Mouse (Mus musculus) spleen, postnatal 14 days (tissue): ENCODE data around the gene Bloc1s2.
"Not testable (repeated sequence)": the region's sequence is repeated elsewhere in the genome, so short reads cannot be mapped to it uniquely, and the experiment has no call there.

Source experiments
- DNase-seq, 2 experiments: peaks; one replicate each; pipeline ENCODE4 v3.0.0; 2021 to 2022; ENCODE audit warnings: low spot score in 2 of 2

Bloc1s2 gene

DNA sequence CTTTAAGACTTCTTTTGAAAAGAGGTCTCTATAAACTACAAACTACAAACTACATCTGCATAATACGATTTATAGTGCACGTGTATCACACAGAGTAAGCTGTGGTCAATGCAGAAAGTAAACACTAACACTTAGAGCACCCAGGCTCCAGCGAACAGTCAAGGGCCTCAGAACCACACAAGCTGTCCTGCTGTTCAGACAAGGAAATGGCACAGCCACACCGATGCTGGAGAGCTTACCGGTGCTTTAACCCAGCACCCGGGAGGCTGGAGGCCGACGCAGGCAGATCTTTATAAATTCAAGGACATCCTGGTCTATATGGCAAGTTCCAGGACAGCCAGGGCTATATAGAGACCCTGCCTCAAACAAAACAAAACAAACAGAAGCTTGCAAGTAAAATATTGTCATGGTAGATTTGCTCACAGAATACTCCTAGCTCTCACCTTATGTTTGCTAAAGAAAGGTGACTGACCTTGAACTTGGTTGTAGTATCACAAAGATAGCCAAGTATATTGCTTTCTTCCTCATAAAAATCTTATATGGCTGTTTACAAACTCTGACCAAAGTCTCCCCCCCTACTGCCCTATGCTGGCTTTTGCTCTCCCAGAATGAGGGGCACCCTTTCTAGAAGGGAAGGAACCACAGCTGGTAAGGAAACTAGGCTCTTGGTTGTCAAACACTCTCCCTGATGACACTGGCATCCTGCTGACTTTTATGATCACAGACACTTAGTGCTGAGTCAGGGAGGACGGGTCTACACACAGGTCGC, 18.3 kb downstream of the Bloc1s2 start:
- no peak for DNase-seq

DNA sequence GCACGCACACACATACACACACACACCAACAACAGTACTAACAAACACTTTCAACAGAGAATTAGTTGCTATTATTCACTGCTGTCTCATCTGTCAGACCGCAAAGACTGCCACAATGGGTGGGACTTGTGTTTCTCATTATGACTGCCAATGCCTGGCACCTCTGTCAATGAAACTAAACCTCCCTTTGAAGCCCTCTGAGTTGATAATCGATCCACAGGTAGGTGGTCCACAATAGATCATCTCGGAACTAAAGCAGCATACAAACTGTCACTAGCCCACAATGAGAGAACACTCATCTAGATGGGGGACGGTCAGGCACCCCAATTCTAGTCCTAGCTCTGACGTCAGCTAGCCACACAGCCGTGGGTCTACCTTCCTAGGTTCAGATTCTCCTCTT, 25.1 kb downstream of the Bloc1s2 start:
- DNase-seq, result no peak

DNA sequence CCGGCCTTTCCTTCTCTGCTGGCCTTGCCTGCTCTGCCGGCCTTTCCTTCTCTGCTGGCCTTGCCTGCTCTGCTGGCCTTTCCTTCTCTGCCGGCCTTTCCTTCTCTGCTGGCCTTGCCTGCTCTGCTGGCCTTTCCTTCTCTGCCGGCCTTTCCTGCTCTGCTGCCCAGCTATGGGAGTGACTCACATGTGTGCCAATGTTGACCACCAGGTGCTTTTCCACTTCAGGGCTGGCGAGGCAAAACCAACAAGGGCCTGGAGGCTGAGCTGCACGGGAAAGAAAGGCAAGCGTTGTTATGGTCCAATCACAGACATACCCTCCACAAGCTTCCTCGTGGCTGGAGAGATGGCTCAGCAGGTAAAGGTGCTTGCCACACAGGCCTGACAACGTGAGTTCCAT, 25.6 kb downstream of the Bloc1s2 start:
- not testable (repeated sequence) for DNase-seq

DNA sequence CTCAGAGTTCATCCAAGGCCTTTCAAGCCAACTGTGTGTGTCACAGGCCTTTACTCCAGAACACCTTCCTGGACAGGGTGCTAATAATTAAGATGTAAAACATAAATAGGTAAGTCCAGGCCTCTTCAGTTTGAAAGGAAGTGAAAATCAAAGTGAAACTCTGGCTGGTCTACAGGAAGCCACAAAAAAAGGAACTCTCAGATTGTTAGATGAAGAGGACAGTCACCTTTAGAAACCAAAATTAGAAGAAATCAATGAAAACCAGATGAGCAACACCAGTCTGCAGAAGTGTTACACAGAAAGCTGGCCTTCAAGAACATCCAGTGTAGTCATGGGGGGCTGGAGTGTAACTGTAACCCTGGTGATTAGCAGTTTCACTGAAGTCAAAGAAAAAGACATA, 28.5 kb downstream of the Bloc1s2 start:
- no peak for DNase-seq

DNA sequence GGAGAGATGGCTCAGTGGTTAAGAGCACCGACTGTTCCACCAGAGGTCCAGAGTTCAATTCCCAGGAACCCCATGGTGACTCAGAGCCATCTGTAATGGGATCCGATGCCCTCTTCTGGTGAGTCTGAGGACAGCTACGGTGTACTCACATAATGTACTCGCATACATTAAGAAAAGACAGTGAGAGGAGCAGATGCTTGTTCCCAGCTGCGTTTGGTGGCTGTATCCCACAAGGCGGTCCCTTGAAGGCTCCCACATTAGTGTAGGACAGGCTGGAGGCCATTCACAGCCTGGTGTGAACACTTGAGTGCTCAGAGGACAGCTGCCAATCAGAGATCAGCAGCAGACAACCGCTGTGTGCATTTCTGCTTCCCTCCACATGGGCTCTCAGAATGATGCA, 34.5 kb downstream of the Bloc1s2 start:
- DNase-seq, result no peak

DNA sequence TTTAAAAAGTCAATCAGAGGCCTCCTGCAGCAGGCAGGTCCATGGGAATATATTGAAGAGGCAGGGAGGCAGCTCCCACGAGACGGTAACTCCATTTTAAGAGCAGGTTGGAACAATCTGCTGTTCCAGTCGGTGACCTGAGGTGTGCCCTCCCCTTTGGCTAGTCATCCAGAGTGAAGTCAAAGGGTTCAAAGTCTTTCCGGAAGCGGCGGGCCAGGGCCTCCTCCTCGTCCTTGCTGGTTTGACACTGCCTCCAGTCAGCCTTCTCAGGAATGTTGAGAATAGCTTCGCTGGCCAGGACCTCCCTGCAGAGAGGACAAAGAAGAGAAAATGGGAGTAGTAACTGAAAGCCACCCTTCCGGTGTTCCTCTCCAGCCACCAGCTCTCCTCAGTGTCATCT, 35.9 kb downstream of the Bloc1s2 start:
- no peak for DNase-seq

DNA sequence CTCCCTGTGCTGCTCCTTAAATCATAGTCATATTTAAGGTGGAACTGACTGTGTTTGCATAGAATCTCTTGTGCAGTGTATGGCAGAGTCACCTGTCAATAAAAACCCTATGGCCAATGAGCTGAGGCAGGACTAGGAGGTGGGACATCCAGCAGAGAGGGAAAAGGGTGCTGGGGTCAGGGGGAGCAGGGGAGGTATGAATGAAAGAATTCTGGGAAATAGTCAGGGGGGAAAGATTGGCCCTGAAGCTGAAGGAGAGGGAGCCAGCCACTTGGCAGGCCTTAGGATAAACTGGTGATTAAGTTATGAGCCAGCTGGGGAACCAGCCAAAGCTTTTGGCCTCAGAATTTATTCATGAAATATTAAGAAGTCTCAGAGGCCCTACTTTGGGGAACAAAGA, 37.2 kb downstream of the Bloc1s2 start:
- DNase-seq, result no peak

DNA sequence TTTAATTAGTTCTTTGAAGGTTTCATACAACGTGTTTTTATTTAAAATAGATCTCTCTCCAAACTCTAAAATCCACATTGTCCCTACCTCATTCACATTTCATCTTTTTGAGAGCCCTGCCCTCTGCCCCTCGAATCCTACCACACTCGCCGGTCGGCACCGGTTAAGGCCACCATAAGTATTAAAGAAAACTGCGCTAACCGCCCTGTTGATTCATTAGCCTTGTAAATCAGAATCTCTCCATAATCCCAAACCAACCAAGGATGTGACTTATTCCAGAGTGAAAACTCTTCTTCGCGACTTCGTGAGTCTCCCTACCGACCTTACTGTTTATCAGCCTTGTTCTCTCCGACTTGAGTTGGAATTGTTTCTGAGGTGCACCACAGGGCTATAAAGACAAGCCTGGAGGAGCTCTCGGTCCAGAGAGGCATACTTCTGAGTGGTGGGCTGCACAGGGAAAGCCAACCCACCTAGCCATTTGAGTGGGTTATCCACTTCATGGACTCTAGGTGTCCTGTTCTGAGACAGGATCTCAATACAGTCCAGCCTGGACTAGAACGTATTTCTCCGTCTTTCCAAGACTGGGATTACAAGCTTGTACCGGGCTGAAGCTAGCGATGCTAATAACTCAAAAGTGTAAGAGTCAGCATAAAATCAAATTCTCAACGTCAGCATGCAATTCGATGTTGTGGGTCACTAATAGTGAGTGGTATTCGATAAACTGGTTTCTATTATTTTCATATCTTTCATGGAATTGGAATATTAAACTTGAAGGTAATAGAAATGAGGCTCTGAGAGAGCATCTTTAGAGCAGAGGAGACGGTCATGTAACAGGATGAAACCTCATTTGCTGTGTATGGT, 38.4 kb downstream of the Bloc1s2 start:
- DNase-seq, result no peak

DNA sequence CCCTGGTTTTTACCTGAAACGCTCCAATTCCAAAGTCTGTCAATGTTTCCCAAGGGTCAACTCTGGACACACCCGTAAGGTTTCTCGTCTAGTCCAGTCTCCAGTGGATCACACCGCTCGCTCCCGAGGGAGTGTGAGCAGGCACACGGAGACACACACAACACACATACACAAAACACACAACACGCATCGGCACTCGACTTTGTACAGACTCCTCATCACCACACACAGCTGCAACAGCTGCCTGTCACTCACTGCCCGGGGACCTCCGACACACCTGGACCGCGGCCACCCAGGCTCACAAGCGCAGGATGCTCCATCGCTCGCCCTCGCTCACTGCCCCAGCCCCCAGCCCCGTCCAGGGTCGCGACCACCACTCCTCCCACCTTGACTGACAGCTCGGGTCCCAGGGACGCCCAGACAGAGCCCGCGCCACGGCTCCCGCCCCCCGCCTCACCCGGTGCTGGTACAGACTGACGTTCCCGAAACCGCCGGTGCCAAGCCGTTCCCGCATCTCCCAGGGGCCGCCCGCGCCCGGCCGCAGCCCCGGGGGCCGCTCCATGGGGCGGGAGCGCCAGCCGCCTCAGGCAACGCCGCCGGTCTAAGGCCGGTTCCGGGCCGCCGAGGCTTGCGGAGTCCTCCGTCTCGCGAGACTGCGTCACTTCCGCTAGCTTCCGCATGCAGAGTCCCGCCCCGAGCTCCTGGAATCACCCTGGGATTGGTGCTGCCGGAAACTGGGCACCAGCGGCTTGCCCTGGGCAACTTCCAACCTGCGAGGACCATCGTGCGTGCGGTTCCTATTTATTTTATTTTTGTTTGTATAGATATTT, 39.2 kb downstream of the Bloc1s2 start, which contains the start of gene Chuk:
Gene Chuk (minus strand): TSS at position 650 of the 830 bp plus-strand sequence.
- DNase-seq, result peak; percentile 90 to 96

DNA sequence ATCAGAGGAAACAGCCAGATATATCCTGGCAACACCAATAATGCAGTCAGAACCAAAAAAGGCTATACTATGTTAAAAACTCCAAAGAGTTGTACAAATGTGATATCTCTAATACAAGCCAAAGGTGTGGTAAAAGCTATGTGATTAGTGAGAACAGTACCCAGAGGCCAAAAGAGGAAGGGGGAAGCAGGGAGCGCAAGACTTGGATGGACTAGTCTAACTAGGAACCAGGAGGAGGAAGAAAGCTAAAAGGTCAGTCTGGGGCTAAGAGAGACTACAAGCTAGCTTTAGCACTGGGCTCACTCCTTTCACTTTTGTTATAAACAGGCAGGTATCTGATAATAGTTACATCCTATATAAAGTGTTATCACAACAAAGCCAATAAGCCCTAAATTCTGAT, 41.9 kb downstream of the Bloc1s2 start:
- DNase-seq, result no peak

DNA sequence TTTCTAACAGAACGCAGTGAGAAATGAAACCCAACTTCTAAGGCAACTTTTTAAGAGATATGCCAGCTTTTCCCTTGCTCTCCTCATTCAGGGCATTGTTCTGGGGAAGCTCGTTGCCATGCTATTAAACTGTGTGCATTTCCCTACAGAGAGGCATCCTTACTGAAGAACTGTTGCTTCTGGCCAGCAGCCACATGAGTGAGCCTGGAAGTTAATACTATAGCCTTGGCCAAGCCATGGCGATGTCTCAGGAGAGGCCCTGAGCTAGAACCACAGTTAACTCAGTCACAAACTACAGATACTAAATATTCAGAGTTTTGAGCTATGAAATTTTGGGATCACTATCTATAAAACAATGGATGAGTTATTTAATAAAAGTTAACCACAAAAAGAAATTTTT, 43.2 kb downstream of the Bloc1s2 start:
- DNase-seq, result no peak

DNA sequence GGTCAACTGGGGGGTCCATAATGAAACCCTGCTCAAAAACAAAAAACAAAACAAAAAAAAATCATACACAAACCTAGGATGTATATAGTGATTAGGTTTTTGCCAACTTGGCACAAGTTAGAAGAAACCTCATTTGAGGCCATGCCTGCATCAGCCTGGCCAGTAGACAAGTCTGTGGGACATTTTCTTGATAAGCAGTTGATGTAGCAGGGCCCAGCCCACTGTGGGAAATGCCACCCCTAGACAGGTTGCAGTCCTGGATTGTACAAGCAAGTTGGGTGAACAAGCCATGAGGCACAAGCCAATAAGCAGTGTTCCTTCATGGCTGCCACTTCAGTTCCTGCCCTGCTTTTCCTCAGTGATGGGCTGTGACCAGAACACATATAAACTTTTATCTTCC, 45.4 kb downstream of the Bloc1s2 start:
- no peak for DNase-seq
